Mouse (Mus musculus): ENCODE measurements around the gene Fbxo17. TPM values are rescaled to one million over a fixed set of nuclear protein-coding genes. Genes with fewer than 3 reads are reported as not detected.

Fbxo17 gene
- total and polyA plus RNA-seq, 3 experiments = 0.25 to 0.26 TPM; not detected in 1

GRCm38 (mm10) chr7:28765211-28765610, 48.6 kb downstream of the Fbxo17 start:
- peaks cover 28 to 38% of the 10 kb centered on the region in 2 experiments for H3K36me3 ChIP-seq (replicated peaks in 1 of 2; ENCODE audit: control insufficient read depth in 1 of 2, insufficient read depth in 1 of 2, low read length in 1 of 2)
- peaks cover 14 to 38% of the 10 kb centered on the region in 2 experiments for H3K4me1 ChIP-seq (ENCODE audit: control insufficient read depth in 1 of 2, insufficient read depth in 2 of 2)
- no peaks in the 10 kb centered on the region for H3K9me3 ChIP-seq (replicated peaks; ENCODE audit: low read length)
- TF ChIP-seq BHLHE40 (IDR thresholded peaks at IDR 0.05; ENCODE audit: low read depth, low read length) (no peak), MYC (IDR thresholded peaks at IDR 0.05; ENCODE audit: low read depth, low read length) (no peak), ZC3H11A (IDR thresholded peaks at IDR 0.05; ENCODE audit: low read depth, low read length) (no peak), MXI1 (IDR thresholded peaks at IDR 0.05; ENCODE audit: low read depth, low read length) (no peak), POLR2A (IDR thresholded peaks at IDR 0.05; ENCODE audit: low read depth, low read length) (no peak), EP300 (IDR thresholded peaks at IDR 0.05; ENCODE audit: low read length) (no peak), CHD1 (IDR thresholded peaks at IDR 0.05; ENCODE audit: low read depth, low read length) (no peak), RCOR1 (conservative IDR thresholded peaks at IDR 0.05; ENCODE audit: low read depth, low read length) (no peak), USF1 (IDR thresholded peaks at IDR 0.05; ENCODE audit: low read depth, low read length) (no peak)
- no peak overlapping the region for H3K27ac ChIP-seq (ENCODE audit: insufficient read depth, low read depth)
- peak overlapping the region; percentile 76 for H3K9ac ChIP-seq (ENCODE audit: insufficient read depth, low read depth)
- peak overlapping the region; percentile 73 to 86 (median 81) for H3K4me3 ChIP-seq (replicated peaks in 1 of 3; ENCODE audit: low read depth in 2 of 3, low read length in 2 of 3, poor library complexity in 1 of 3)
- H3K27me3 ChIP-seq (replicated peaks) = no peaks in the 10 kb centered on the region
- DNase-seq (ENCODE audit: extremely low read depth) = no peak
- in situ Hi-C loops (cut with MboI; ENCODE audit: low pct_ligation_motif_present, low pct_unique_long_range_greater_than_20kb, low sequenced_read_pairs) = no loop called here
- peak overlapping the region; percentile 74 for H3K4me2 ChIP-seq (ENCODE audit: insufficient read depth, low read depth, poor library complexity, severe bottlenecking)
- dilution Hi-C loops (cut with MboI; ENCODE audit: extremely low pct_ligation_motif_present, extremely low pct_unique_long_range_greater_than_20kb, low sequenced_read_pairs) = no loop called here
- peaks cover 34% of the 10 kb centered on the region for H3K79me2 ChIP-seq (replicated peaks; ENCODE audit: control insufficient read depth, extremely low read depth, insufficient read depth, poor library complexity, severe bottlenecking)

DNA sequence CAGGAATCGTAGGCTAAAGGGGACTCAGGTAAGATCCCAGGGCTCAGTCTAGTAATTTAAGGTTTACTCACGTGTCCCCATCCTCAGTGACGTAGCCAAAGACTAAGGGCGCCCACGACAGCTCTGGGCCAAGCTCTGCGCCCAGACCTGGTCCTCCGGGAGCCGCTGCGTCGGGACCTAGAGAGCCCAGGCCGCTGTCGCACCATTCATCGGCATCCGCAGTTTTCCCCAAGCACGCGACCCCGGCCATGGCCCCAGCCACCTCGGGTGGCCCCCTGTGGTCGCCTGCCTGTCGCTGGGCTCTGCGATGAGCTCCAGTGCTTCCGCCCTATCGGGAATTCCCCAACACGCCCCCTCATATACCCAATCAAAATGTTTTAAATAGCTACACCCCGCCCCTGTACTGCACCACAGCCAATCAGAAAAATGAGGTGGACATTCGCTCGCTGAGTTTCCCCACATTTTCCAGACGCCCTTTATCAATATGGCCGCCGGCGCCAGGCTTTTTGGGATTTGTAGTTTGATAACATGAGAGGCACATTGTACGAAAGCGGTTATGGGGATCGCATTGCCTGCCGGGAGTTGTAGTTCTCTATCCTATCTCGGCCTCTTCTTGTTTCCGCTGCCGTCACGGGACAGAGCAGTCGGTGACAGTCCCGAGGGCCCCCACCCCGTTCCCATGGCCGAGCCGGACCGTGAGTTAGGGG, 49.7 kb downstream of the Fbxo17 start, which contains the start of gene Sirt2:
TSS of gene Sirt2 (plus strand) at position 563 of the 707 bp plus-strand sequence.
- Histone ChIP-seq H3K27ac (ENCODE audit: insufficient read depth, low read depth) (no peak within 1 kb of the TSS; the same call in 1 of the 2 replicates), H3K4me1 (ENCODE audit: control insufficient read depth in 1 of 2, insufficient read depth in 2 of 2) (peaks cover 14 to 40% of the 10 kb centered on the region in 2 experiments), H3K9me3 (replicated peaks; ENCODE audit: low read length) (no peaks in the 10 kb centered on the region), H3K4me3 (replicated peaks in 1 of 3; ENCODE audit: low read depth in 2 of 3, low read length in 2 of 3, poor library complexity in 1 of 3) (peak within 1 kb of the TSS; percentile 81 to 88 (median 86)), H3K36me3 (replicated peaks in 1 of 2; ENCODE audit: control insufficient read depth in 1 of 2, insufficient read depth in 1 of 2, low read length in 1 of 2) (peaks cover 19 to 38% of the 10 kb centered on the region in 2 experiments), H3K27me3 (replicated peaks) (no peaks in the 10 kb centered on the region), H3K79me2 (replicated peaks; ENCODE audit: control insufficient read depth, extremely low read depth, insufficient read depth, poor library complexity, severe bottlenecking) (peaks cover 34% of the 10 kb centered on the region), H3K9ac (ENCODE audit: insufficient read depth, low read depth) (peak within 1 kb of the TSS; percentile 84), H3K4me2 (ENCODE audit: insufficient read depth, low read depth, poor library complexity, severe bottlenecking) (peak within 1 kb of the TSS; percentile 83)
- in situ Hi-C loops (cut with MboI; ENCODE audit: low pct_ligation_motif_present, low pct_unique_long_range_greater_than_20kb, low sequenced_read_pairs) = no loop called here
- dilution Hi-C loops (cut with MboI; ENCODE audit: extremely low pct_ligation_motif_present, extremely low pct_unique_long_range_greater_than_20kb, low sequenced_read_pairs) = no loop called here
- peak; percentile 100 for DNase-seq (ENCODE audit: extremely low read depth)
- TF ChIP-seq NRF1 (IDR thresholded peaks at IDR 0.05; ENCODE audit: low read depth, low read length) = peak; percentile 74
- peak; percentile 97 for TF ChIP-seq HCFC1 (IDR thresholded peaks at IDR 0.05; ENCODE audit: low read depth, low read length)
- no peak for TF ChIP-seq UBTF (IDR thresholded peaks at IDR 0.05; ENCODE audit: low read depth, low read length)
- TF ChIP-seq MXI1 (IDR thresholded peaks at IDR 0.05; ENCODE audit: low read depth, low read length) = peak; percentile 93
- TF ChIP-seq MAZ (IDR thresholded peaks at IDR 0.05; ENCODE audit: low read depth, low read length) = peak; percentile 68; the same call in 1 of the 2 replicates
- peak; percentile 100 for TF ChIP-seq KAT2A (IDR thresholded peaks at IDR 0.05; ENCODE audit: insufficient replicate concordance, low read length)
- no peak for TF ChIP-seq E2F4 (IDR thresholded peaks at IDR 0.05; ENCODE audit: insufficient replicate concordance, low read depth, low read length)
- TF ChIP-seq SMC3 (IDR thresholded peaks at IDR 0.05; ENCODE audit: low read depth, low read length) = no peak
- no peak for TF ChIP-seq MAFK (IDR thresholded peaks at IDR 0.05; ENCODE audit: insufficient replicate concordance, low read length)
- TF ChIP-seq IRF4 (IDR thresholded peaks at IDR 0.05; ENCODE audit: low read depth, low read length) = peak; percentile 48; the same call in 1 of the 2 replicates
- no peak for TF ChIP-seq JUND (conservative IDR thresholded peaks at IDR 0.05; ENCODE audit: low read depth, low read length)
- TF ChIP-seq TBP (conservative IDR thresholded peaks at IDR 0.05; ENCODE audit: low read depth, low read length) = peak; percentile 67; the same call in 1 of the 2 replicates
- TF ChIP-seq NELFE (IDR thresholded peaks at IDR 0.05; ENCODE audit: low read depth, low read length) = peak; percentile 65; the same call in 1 of the 2 replicates
- TF ChIP-seq EP300 (IDR thresholded peaks at IDR 0.05; ENCODE audit: low read length) = no peak
- peak; percentile 45 for TF ChIP-seq USF1 (IDR thresholded peaks at IDR 0.05; ENCODE audit: low read depth, low read length)
- TF ChIP-seq TCF12 (IDR thresholded peaks at IDR 0.05; ENCODE audit: low read depth, low read length) = peak; percentile 65; the same call in 1 of the 2 replicates
- no peak for TF ChIP-seq PAX5 (IDR thresholded peaks at IDR 0.05; ENCODE audit: low read length)
- TF ChIP-seq ZMIZ1 (IDR thresholded peaks at IDR 0.05; ENCODE audit: low read depth, low read length) = no peak; the same call in 1 of the 2 replicates
- no peak for TF ChIP-seq ZKSCAN1 (IDR thresholded peaks at IDR 0.05; ENCODE audit: borderline replicate concordance, low read depth, low read length)
- TF ChIP-seq POLR2A (IDR thresholded peaks at IDR 0.05; ENCODE audit: low read depth, low read length) = peak; percentile 83
- peak; percentile 44; the same call in 1 of the 2 replicates for TF ChIP-seq MEF2A (IDR thresholded peaks at IDR 0.05; ENCODE audit: borderline replicate concordance, low read depth, low read length)
- TF ChIP-seq ELF1 (IDR thresholded peaks at IDR 0.05; ENCODE audit: low read depth, low read length) = peak; percentile 94
- peak; percentile 92 for TF ChIP-seq CHD2 (IDR thresholded peaks at IDR 0.05; ENCODE audit: low read length)
- TF ChIP-seq RCOR1 (conservative IDR thresholded peaks at IDR 0.05; ENCODE audit: low read depth, low read length) = 0 out of 2 replicates have a peak, but pooled peaks have one; percentile 28
- TF ChIP-seq CHD1 (IDR thresholded peaks at IDR 0.05; ENCODE audit: low read depth, low read length) = no peak
- no peak for TF ChIP-seq RAD21 (IDR thresholded peaks at IDR 0.05; ENCODE audit: low read depth, low read length)
